Mouse (Mus musculus) cortical plate, adult 2 months (tissue): Measurements from ENCODE around the gene Bpi.

Experiments used
- CTCF ChIP-seq: fragments of 200-500 bp; IDR thresholded peaks from 2 replicates; pipeline ENCODE4 v1.5.1; 2011; ENCODE audit warnings: mild to moderate bottlenecking, control low read depth, low read length; ENCODE audit not compliant: insufficient read depth; ENCODE audit errors: extremely low read depth
- POLR2A ChIP-seq: fragments of 200-500 bp; IDR thresholded peaks from 2 replicates; pipeline ENCODE4 v1.6.1; 2011; ENCODE audit warnings: mild to moderate bottlenecking, low read length, control low read depth; ENCODE audit not compliant: insufficient read depth; ENCODE audit errors: extremely low read depth

- TF ChIP-seq CTCF = no peak
- TF ChIP-seq POLR2A = no peak
Measured at GRCm38 (mm10) chr2:158250558-158250957, 7.3 kb upstream of the Bpi start.
